Mouse (Mus musculus): ENCODE measurements around the gene Dnah6. TPM values are rescaled to one million over a fixed set of nuclear protein-coding genes. Genes with fewer than 3 reads are reported as not detected.

Gene Dnah6
- polyA plus RNA-seq, 1 experiment = 1.9 TPM

GRCm38 (mm10) chr6:73227376-73228158, 6.1 kb upstream of the Dnah6 start:
- 44% methylated on average over 10 of the region's 10 CpGs for WGBS
- no peaks in the 10 kb centered on the region for H3K27me3 ChIP-seq (ENCODE audit: control insufficient read depth, insufficient read depth, low read length)
- H3K27ac ChIP-seq (ENCODE audit: insufficient read depth, low read length) = no peak overlapping the region
- 0 out of 2 replicates have a peak, but pooled peaks cover 4% of the 10 kb centered on the region for H3K4me1 ChIP-seq (ENCODE audit: control insufficient read depth, insufficient read depth, low read length)
- no peak for TF ChIP-seq POLR2A (IDR thresholded peaks at IDR 0.05; ENCODE audit: borderline replicate concordance, insufficient read depth, low read length)
- TF ChIP-seq CTCF (IDR thresholded peaks at IDR 0.05; ENCODE audit: borderline replicate concordance, insufficient read depth, low read depth, low read length) = peak; percentile 18; the same call in 1 of the 2 replicates
- DNase-seq = peak in 1 of 2 experiments; percentile 27
- H3K4me3 ChIP-seq (replicated peaks; ENCODE audit: insufficient read depth, low read depth, low read length) = no peak overlapping the region

GRCm38 (mm10) chr6:73222841-73223526, 1.5 kb upstream of the Dnah6 start:
- Histone ChIP-seq H3K27ac (ENCODE audit: insufficient read depth, low read length) (no peak overlapping the region), H3K4me3 (replicated peaks; ENCODE audit: insufficient read depth, low read depth, low read length) (no peak overlapping the region), H3K27me3 (ENCODE audit: control insufficient read depth, insufficient read depth, low read length) (no peaks in the 10 kb centered on the region), H3K4me1 (ENCODE audit: control insufficient read depth, insufficient read depth, low read length) (0 out of 2 replicates have a peak, but pooled peaks cover 4% of the 10 kb centered on the region)
- no peak for TF ChIP-seq POLR2A (IDR thresholded peaks at IDR 0.05; ENCODE audit: borderline replicate concordance, insufficient read depth, low read length)
- no peak for TF ChIP-seq CTCF (IDR thresholded peaks at IDR 0.05; ENCODE audit: borderline replicate concordance, insufficient read depth, low read depth, low read length)
- DNase-seq = peak; percentile 67 to 74
- WGBS = 19% methylated on average over 8 of the region's 10 CpGs

- peak overlapping the region; percentile 43 for H3K4me3 ChIP-seq (replicated peaks; ENCODE audit: insufficient read depth, low read depth, low read length)
- 29% methylated on average over 23 of the region's 23 CpGs for WGBS
- no peak overlapping the region for H3K27ac ChIP-seq (ENCODE audit: insufficient read depth, low read length)
- TF ChIP-seq CTCF (IDR thresholded peaks at IDR 0.05; ENCODE audit: borderline replicate concordance, insufficient read depth, low read depth, low read length) (no peak), POLR2A (IDR thresholded peaks at IDR 0.05; ENCODE audit: borderline replicate concordance, insufficient read depth, low read length) (no peak)
- H3K27me3 ChIP-seq (ENCODE audit: control insufficient read depth, insufficient read depth, low read length) = no peaks in the 10 kb centered on the region
- peak in 1 of 2 experiments; percentile 14 for DNase-seq
- H3K4me1 ChIP-seq (ENCODE audit: control insufficient read depth, insufficient read depth, low read length) = 0 out of 2 replicates have a peak, but pooled peaks cover 4% of the 10 kb centered on the region
Measured at GRCm38 (mm10) chr6:73221958-73222735, 696 bp upstream of the Dnah6 start.

- Histone ChIP-seq H3K4me1 (ENCODE audit: control insufficient read depth, insufficient read depth, low read length) (no peaks in the 10 kb centered on the region), H3K27me3 (ENCODE audit: control insufficient read depth, insufficient read depth, low read length) (no peaks in the 10 kb centered on the region), H3K27ac (ENCODE audit: insufficient read depth, low read length) (no peak overlapping the region), H3K4me3 (replicated peaks; ENCODE audit: insufficient read depth, low read depth, low read length) (no peak overlapping the region)
- no peak for TF ChIP-seq CTCF (IDR thresholded peaks at IDR 0.05; ENCODE audit: borderline replicate concordance, insufficient read depth, low read depth, low read length)
- no peak for TF ChIP-seq POLR2A (IDR thresholded peaks at IDR 0.05; ENCODE audit: borderline replicate concordance, insufficient read depth, low read length)
- DNase-seq = no peak
Measured at GRCm38 (mm10) chr6:73211602-73212001, 9.8 kb downstream of the Dnah6 start.

- DNase-seq = no peak
- H3K4me3 ChIP-seq (replicated peaks; ENCODE audit: insufficient read depth, low read depth, low read length) = no peak overlapping the region
- no peaks in the 10 kb centered on the region for H3K27me3 ChIP-seq (ENCODE audit: control insufficient read depth, insufficient read depth, low read length)
- no peaks in the 10 kb centered on the region for H3K4me1 ChIP-seq (ENCODE audit: control insufficient read depth, insufficient read depth, low read length)
- WGBS = 72% methylated on average over 3 of the region's 3 CpGs
- no peak for TF ChIP-seq POLR2A (IDR thresholded peaks at IDR 0.05; ENCODE audit: borderline replicate concordance, insufficient read depth, low read length)
- no peak for TF ChIP-seq CTCF (IDR thresholded peaks at IDR 0.05; ENCODE audit: borderline replicate concordance, insufficient read depth, low read depth, low read length)
- no peak overlapping the region for H3K27ac ChIP-seq (ENCODE audit: insufficient read depth, low read length)
Measured at GRCm38 (mm10) chr6:73211036-73211435, 10.4 kb downstream of the Dnah6 start.

GRCm38 (mm10) chr6:73210445-73210972, 10.9 kb downstream of the Dnah6 start:
- no peak for TF ChIP-seq CTCF (IDR thresholded peaks at IDR 0.05; ENCODE audit: borderline replicate concordance, insufficient read depth, low read depth, low read length)
- TF ChIP-seq POLR2A (IDR thresholded peaks at IDR 0.05; ENCODE audit: borderline replicate concordance, insufficient read depth, low read length) = no peak
- no peak overlapping the region for H3K4me3 ChIP-seq (replicated peaks; ENCODE audit: insufficient read depth, low read depth, low read length)
- WGBS = 88% methylated on average over 4 of the region's 4 CpGs
- no peak for DNase-seq
- no peak overlapping the region for H3K27ac ChIP-seq (ENCODE audit: insufficient read depth, low read length)
- H3K27me3 ChIP-seq (ENCODE audit: control insufficient read depth, insufficient read depth, low read length) = no peaks in the 10 kb centered on the region
- H3K4me1 ChIP-seq (ENCODE audit: control insufficient read depth, insufficient read depth, low read length) = no peaks in the 10 kb centered on the region

DNA sequence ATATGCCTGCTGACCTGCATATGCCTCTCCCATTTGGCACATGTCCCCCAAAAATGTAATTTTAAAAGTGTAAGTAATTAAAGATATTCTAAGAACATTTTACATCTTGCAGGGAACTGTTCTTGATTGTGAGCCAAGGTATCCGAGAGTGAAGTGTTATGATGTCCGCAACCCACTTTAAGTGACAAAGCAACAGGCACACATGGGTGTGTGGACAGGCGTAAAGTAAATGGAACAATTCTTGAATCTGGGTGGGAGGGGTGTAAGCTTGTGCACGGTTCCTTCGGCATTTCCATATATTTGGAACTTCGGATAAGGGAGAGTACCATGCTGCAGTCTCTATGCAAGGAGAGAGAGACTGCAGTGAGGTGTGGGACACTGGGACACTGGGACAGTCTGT, 11.9 kb downstream of the Dnah6 start:
- 81% methylated on average over 6 of the region's 6 CpGs for WGBS
- Histone ChIP-seq H3K4me1 (ENCODE audit: control insufficient read depth, insufficient read depth, low read length) (no peaks in the 10 kb centered on the region), H3K27me3 (ENCODE audit: control insufficient read depth, insufficient read depth, low read length) (no peaks in the 10 kb centered on the region), H3K4me3 (replicated peaks; ENCODE audit: insufficient read depth, low read depth, low read length) (no peak overlapping the region), H3K27ac (ENCODE audit: insufficient read depth, low read length) (no peak overlapping the region)
- TF ChIP-seq CTCF (IDR thresholded peaks at IDR 0.05; ENCODE audit: borderline replicate concordance, insufficient read depth, low read depth, low read length) (no peak), POLR2A (IDR thresholded peaks at IDR 0.05; ENCODE audit: borderline replicate concordance, insufficient read depth, low read length) (no peak)
- DNase-seq = no peak

Measured in cerebellum, adult 2 months (tissue).